Mouse (Mus musculus) megakaryocyte, embryonic 14.5 days (primary cell): ENCODE data around the gene Frmd4b.

Experiments used
- FLI1 ChIP-seq: IDR thresholded peaks from 2 replicates; pipeline ENCODE4 v1.6.1; 2012; ENCODE audit warnings: low read length, inconsistent platforms, mixed read lengths
- GATA1 ChIP-seq: IDR thresholded peaks from 3 replicates; pipeline ENCODE4 v1.6.1; 2012; ENCODE audit warnings: mixed read lengths, low read length, inconsistent platforms, borderline replicate concordance

DNA sequence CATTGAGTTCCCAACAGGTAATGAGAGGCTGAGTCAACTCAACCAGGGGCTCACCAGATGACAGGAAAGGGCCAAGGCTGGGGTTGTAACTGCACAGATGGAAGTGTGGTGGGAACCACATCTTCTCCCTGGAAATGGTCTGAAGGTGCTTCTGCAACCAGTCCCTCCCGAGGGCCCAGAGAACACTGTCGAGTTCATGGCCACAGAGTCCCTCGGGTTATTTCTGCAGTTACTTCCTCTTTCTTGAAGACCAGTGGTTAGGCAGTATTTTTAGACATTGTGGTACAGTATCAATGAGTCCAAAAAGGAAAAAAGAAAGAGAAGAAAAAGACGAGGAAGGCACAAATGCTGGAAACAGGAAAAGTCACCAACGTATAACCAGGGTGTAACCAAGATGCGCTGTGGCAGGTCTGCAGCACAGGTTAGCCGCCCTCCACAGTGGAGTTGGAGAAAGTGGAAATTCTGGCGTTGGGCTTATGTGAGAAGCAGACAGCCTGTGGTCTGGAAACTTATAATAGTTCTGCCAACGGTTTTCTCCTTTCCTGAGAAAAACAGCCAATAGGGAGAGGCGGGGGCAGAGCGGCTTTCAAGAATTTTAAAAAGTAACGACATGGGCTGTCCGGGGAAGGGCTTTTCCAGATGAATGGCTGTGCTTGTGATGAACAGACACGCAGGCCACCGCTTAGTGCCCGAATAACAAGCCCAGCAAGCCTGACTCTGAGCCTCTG, 178.3 kb downstream of the Frmd4b start:
- TF ChIP-seq GATA1 (no peak), FLI1 (no peak)
